Mouse (Mus musculus): ENCODE data around the gene Slc24a5. TPM values are rescaled to one million over a fixed set of nuclear protein-coding genes. Genes with fewer than 3 reads are reported as not detected.

Gene Slc24a5
- total RNA-seq, 2 experiments from 2014 or later, result 0.23 TPM; not detected in 1

DNA sequence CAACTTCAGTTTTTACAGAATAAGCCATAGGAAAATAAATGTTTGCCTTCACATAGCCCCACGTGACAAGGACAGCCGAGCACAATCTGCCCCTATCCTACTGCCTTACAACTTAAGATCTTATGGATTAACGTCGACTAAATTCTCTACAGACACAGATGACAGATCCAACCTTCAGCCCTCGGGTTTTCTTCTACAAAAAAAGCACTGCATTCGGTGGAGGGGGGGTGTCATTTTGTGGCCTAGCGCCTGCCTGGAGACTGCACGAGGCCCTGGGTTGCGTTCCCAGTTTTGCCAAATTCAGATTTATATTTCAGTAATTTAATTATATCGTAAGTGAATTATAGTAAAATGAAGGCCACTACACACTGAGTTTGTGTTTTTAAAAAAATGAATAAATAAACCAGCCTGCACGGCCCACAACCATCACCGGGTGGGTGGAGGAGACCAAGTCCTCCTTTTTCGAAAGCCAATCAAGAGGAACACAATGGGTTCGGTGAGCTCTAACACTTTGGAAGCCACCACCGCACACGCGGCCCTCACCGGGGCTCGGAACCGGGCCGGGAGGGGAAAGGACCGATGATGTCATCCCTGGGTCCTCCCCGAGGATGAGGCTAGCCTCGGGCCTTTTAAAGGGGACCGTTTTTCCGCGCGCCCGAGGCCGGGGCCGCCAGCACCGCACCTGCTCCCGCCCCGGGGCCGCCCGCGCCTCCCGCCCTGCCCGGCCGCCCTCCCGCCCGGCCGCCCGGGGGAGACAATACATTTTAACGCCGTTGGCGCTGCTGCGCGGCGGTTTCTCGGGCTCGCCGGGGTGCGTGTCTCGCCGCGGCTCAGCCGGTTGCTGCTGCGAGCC lies 54.9 kb downstream of the Slc24a5 start:
- Histone ChIP-seq H3K27ac (peak overlapping the region; percentile 75), H3K4me3 (peak overlapping the region; percentile 61)
- peak; percentile 59 to 66 for DNase-seq (ENCODE audit: extremely low spot score in 1 of 2, low spot score in 2 of 2)
- TF ChIP-seq CTCF (IDR thresholded peaks at IDR 0.05), result no peak
- intact Hi-C loops (cut with DNase I), result loop anchor here (2.0 kb wide), 1 partner anchor 14 kb away; the partner anchor contains the start of gene Ctxn2

DNA sequence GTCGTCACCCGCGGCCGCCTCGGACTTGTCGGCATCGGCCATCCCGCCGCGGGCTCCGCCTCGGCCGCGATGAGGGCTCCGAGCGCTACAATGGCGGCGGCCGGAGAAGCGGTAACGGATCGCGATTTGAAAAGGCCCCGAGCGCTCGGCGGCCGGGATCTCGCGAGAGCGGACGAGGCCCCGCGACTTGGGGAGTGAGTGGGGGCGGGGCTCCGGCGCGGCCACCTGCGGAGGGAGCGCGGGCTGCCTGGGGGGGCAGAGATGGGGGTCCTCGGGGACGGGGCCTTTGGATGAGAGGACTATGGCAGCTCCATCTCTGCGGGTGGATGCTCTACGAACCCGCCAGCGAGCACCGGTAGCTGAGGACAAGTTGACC lies 55.5 kb downstream of the Slc24a5 start, which contains the start of gene Myef2:
Myef2 (minus strand) TSS at position 185 of the 376 bp plus-strand sequence.
- Histone ChIP-seq H3K4me3 (peak within 1 kb of the TSS; percentile 61), H3K27ac (peak within 1 kb of the TSS; percentile 75)
- intact Hi-C loops (cut with DNase I), result loop anchor here (2.0 kb wide), 1 partner anchor 13 kb away; the partner anchor contains the start of gene Ctxn2
- peak; percentile 83 to 84 for DNase-seq (ENCODE audit: extremely low spot score in 1 of 2, low spot score in 2 of 2)
- TF ChIP-seq CTCF (IDR thresholded peaks at IDR 0.05), result no peak

DNA sequence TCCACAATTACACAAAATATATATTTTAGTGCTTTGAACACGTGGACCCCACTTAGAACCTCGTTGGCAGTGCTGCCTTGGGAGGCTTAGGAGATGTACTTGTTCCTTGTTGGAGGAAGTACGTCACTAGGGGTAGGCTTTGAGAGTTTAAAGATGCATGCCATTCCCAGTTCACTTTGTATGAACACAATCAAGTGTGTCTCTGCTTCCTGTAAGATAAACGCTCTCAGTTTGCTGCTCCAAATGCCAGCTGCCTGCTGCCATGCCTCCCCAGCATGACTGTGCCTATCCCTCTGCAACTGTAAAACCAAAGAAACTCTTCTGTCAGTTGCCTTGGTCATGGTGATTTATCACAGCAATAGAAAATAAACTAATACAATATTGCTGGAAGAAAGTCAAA lies 57.9 kb downstream of the Slc24a5 start:
- TF ChIP-seq CTCF (IDR thresholded peaks at IDR 0.05), result no peak
- DNase-seq (ENCODE audit: extremely low spot score in 1 of 2, low spot score in 2 of 2), result no peak
- intact Hi-C loops (cut with DNase I), result no loop called here
- Histone ChIP-seq H3K27ac (no peak overlapping the region), H3K4me3 (no peak overlapping the region)

DNA sequence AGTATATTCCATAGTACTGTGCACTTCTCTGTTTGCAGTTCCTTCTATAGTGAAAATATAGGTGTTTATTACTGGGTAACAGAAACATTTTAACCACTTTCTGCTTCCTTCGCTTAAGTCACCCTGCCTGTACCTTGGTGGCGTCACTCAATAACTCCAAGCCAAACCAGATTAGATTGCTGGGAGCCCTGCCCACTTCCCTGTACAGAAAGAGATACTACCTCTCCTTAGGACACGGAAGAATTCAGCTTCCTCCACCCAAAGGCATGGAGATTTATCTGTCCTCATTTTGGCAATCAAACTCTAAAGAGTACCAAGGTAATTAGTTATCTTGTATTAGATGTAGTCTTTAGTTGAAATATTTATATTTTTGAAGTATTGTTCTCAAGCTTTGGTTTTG lies 58.9 kb downstream of the Slc24a5 start:
- no peak for DNase-seq (ENCODE audit: extremely low spot score in 1 of 2, low spot score in 2 of 2)
- intact Hi-C loops (cut with DNase I), result no loop called here
- H3K4me3 ChIP-seq, result no peak overlapping the region
- no peak overlapping the region for H3K27ac ChIP-seq
- TF ChIP-seq CTCF (IDR thresholded peaks at IDR 0.05), result no peak

DNA sequence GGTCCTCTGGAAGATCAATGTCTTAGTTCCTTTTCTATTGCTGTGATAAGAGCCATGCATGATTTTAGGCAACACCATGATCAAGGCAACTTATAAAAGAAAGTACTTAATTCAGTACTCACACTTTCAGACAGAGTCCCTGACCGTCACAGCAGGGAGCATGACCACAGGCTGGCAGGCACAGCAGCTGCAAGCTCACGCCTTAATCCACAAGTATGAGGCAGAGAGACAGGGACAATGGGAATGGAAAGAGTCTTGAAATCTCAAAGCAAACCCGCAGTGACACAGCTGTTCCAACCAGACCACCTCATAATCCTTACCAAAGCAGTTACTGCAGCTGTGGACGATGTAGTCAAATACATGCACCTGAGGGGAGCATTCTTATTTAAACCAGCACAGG lies 66.2 kb downstream of the Slc24a5 start:
- no peak for DNase-seq (ENCODE audit: extremely low spot score in 1 of 2, low spot score in 2 of 2)
- Histone ChIP-seq H3K4me3 (no peak overlapping the region), H3K27ac (no peak overlapping the region)
- no peak for TF ChIP-seq CTCF (IDR thresholded peaks at IDR 0.05)
- intact Hi-C loops (cut with DNase I), result no loop called here

DNA sequence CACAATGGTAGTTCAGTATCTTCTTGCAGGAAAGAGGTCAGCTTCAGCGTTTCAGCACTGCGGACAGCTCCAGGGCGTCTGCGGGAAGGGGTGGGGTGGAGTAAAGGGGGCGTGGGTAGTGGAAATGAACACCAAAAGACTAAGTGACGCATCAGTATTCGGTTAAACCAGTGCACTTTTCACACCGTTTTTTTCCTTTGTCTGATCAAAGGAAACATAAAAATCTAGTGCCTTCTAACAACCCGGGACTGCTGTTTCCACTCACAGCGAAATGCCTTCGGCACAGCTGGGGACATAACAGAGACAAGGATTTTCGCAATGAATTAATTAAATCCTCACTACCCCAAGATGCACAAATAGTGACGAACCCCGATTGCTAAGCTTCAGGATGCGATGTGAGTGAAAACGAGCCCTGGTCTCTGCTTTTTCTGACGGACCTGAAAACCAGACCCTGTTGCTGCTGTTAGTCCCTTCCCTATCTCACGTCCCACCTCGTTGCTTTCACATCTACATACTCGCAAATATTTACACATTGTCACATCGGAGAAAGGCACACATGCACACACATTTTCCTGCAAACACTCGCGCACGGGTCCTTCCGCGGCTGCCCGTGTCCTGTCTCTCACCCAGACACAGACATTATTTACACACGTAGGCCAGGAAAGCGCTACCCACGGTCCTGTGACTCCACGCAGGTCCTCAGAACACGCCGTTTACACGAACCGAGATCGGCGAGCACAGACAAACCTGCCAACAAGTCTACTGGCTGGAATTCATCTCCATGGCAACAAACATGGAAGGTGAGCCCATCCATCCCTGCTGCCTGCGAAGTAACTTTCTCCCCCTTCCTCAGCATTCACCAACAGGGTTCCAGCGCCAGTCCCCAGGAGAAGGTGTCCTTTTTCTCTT lies 68.2 kb downstream of the Slc24a5 start, which contains the start of gene Ctxn2:
Ctxn2 (plus strand) TSS at position 790 of the 909 bp plus-strand sequence.
- Histone ChIP-seq H3K4me3 (peak within 1 kb of the TSS; percentile 50), H3K27ac (peak within 1 kb of the TSS; percentile 84)
- intact Hi-C loops (cut with DNase I), result loop anchor here (2.0 kb wide), 1 partner anchor 13 kb away; the partner anchor contains the start of gene Myef2
- no peak for TF ChIP-seq CTCF (IDR thresholded peaks at IDR 0.05)
- DNase-seq (ENCODE audit: extremely low spot score in 1 of 2, low spot score in 2 of 2), result peak; percentile 43 to 50

DNA sequence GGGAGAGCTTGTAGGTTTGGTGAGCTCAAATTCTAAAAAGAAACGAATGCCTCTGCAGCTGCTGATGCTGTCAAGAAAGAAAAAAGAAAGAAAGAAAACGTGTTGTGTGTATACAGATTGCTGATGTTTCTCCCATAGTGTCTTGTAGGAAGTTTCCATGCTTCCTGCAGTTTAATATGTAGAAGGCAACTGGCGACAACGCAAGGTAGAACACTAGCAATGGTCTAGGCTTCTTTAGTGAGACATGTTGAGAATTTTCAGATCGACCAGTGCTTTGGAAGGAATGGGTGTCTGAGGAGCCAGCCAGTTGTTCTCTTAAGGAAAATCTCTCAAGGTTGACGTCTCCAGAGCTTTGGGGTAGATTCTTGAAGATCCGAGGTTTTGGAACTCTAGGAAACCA lies 68.9 kb downstream of the Slc24a5 start:
- Histone ChIP-seq H3K4me3 (peak overlapping the region; percentile 50), H3K27ac (peak overlapping the region; percentile 84)
- no peak for DNase-seq (ENCODE audit: extremely low spot score in 1 of 2, low spot score in 2 of 2)
- intact Hi-C loops (cut with DNase I), result loop anchor here (2.0 kb wide), 1 partner anchor 14 kb away; the partner anchor contains the start of gene Myef2
- no peak for TF ChIP-seq CTCF (IDR thresholded peaks at IDR 0.05)

Other genes with a start within 250 kb of the Slc24a5 start
- gene Myef2, start 55.5 kb downstream of the Slc24a5 start, total RNA-seq (2021), result 10 to 100 TPM; 87.4 to 99.1 TPM
- 10 to 100 TPM in 1 of 2 experiments, 1 to 10 TPM in 1; 9.7 to 11.0 TPM for gene Ctxn2, start 68.6 kb downstream of the Slc24a5 start, total RNA-seq (2021)
- gene Slc12a1, start 84.4 kb downstream of the Slc24a5 start, total RNA-seq (2021), result under 1 TPM; 0.07 to 0.16 TPM
- 10 to 100 TPM; 23.7 to 26.7 TPM for gene Dut, start 179.1 kb downstream of the Slc24a5 start, total RNA-seq (2021)